Mouse (Mus musculus): ENCODE results near the gene Shroom4. TPM values are rescaled to one million over a fixed set of nuclear protein-coding genes. Genes with fewer than 3 reads are reported as not detected.
"Not testable (repeated sequence)": the region's sequence is repeated elsewhere in the genome, so short reads cannot be mapped to it uniquely, and the experiment has no call there.

Shroom4 gene
- polyA plus RNA-seq, 1 experiment from 2014 or later: 0.76 TPM

DNA sequence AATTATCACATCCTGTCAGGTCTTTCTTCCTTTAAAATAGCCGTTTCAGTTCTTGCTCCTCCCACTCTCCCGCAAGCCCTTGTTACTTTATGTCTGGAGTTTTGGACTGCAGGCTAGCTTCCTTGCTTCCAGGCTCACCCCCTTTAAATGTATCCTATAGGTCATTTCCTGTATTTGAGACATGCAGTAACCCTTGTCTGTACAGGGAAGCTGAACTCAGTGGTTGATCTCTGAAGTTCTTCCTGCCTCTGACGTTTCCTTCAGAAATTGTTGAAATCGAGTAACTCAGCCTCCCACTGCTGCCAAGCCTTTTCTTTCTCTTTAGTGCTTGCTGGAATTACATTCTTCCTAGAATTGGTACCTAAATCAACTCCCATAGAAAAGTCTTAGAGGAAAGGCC, 18.5 kb downstream of the Shroom4 start:
- H3K4me1 ChIP-seq (replicated peaks; ENCODE audit: control insufficient read depth, insufficient read depth): no peaks in the 10 kb centered on the region
- no peaks in the 10 kb centered on the region for H3K36me3 ChIP-seq (ENCODE audit: control insufficient read depth, insufficient read depth, low read length)
- H3K27me3 ChIP-seq (ENCODE audit: control insufficient read depth, insufficient read depth, low read length): no peaks in the 10 kb centered on the region
- ATAC-seq (ENCODE audit: low FRiP score, low TSS enrichment) (no peak), DNase-seq (ENCODE audit: low spot score) (no peak)
- 39% methylated on average over 4 of the region's 4 CpGs for WGBS
- no peak overlapping the region for H3K4me3 ChIP-seq (ENCODE audit: low read depth, low read length)
- no peak overlapping the region for H3K9ac ChIP-seq (ENCODE audit: low read length)
- no peak overlapping the region for H3K27ac ChIP-seq (replicated peaks)
- no peak overlapping the region for H3K4me2 ChIP-seq (replicated peaks; ENCODE audit: low read depth)
- TF ChIP-seq CTCF (IDR thresholded peaks at IDR 0.05; ENCODE audit: low read depth) (no peak), EP300 (optimal IDR thresholded peaks at IDR 0.05) (no peak)
- H3K9me3 ChIP-seq (ENCODE audit: control insufficient read depth, low read length): no peaks in the 10 kb centered on the region

DNA sequence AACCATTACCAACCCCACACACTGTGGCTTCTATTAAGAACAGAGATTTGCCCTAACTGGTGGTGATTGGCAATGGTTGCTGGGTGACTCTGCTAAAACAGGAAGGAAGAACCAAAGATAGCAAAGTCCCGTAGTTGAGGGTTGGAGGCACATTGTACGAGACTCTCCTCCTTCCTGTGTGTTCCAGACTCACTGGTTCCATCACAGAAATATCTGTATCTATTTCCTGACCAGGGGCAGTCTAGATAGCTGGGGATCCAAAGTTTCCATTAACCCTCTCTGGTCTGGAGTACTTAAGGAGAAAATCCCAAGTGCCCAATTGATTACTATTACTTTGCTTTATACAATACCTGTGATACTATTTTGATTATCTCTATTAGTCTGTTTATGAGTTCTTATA, 35.6 kb downstream of the Shroom4 start:
- no peak overlapping the region for H3K4me3 ChIP-seq (ENCODE audit: low read depth, low read length)
- H3K27me3 ChIP-seq (ENCODE audit: control insufficient read depth, insufficient read depth, low read length): no peaks in the 10 kb centered on the region
- H3K4me2 ChIP-seq (replicated peaks; ENCODE audit: low read depth): no peak overlapping the region
- H3K9me3 ChIP-seq (ENCODE audit: control insufficient read depth, low read length): no peaks in the 10 kb centered on the region
- TF ChIP-seq CTCF (IDR thresholded peaks at IDR 0.05; ENCODE audit: low read depth): no peak
- TF ChIP-seq EP300 (optimal IDR thresholded peaks at IDR 0.05): no peak
- WGBS: 73% methylated on average over 2 of the region's 2 CpGs
- H3K9ac ChIP-seq (ENCODE audit: low read length): no peak overlapping the region
- H3K4me1 ChIP-seq (replicated peaks; ENCODE audit: control insufficient read depth, insufficient read depth): no peaks in the 10 kb centered on the region
- H3K36me3 ChIP-seq (ENCODE audit: control insufficient read depth, insufficient read depth, low read length): no peaks in the 10 kb centered on the region
- ATAC-seq (ENCODE audit: low FRiP score, low TSS enrichment) (no peak), DNase-seq (ENCODE audit: low spot score) (no peak)
- no peak overlapping the region for H3K27ac ChIP-seq (replicated peaks)

DNA sequence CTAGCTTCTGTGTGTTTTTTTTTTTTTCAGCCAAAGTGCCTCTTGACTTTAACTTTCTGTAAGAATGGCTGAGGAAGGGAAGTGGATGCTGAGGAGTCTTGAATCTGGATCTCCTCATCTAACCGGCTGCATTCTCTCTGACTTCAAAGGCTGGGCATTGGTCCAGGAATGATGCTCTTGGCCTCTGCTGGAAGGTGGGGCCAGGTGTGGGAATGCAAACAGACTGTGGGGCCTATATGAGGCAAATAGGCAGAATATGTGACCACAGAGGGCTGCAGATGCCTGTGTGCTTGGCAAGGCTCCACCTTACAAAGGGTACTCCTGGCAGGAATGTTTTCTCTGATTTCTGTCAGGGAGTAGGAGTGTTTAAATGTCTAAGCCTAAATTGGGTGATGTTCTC, 46.8 kb downstream of the Shroom4 start:
- Histone ChIP-seq H3K9me3 (ENCODE audit: control insufficient read depth, low read length) (no peaks in the 10 kb centered on the region), H3K4me2 (replicated peaks; ENCODE audit: low read depth) (no peak overlapping the region), H3K4me3 (ENCODE audit: low read depth, low read length) (no peak overlapping the region), H3K9ac (ENCODE audit: low read length) (no peak overlapping the region), H3K27me3 (ENCODE audit: control insufficient read depth, insufficient read depth, low read length) (no peaks in the 10 kb centered on the region), H3K36me3 (ENCODE audit: control insufficient read depth, insufficient read depth, low read length) (no peaks in the 10 kb centered on the region), H3K4me1 (replicated peaks; ENCODE audit: control insufficient read depth, insufficient read depth) (no peaks in the 10 kb centered on the region), H3K27ac (replicated peaks) (no peak overlapping the region)
- DNase-seq (ENCODE audit: low spot score) (peak; percentile 19), ATAC-seq (ENCODE audit: low FRiP score, low TSS enrichment) (no peak)
- TF ChIP-seq CTCF (IDR thresholded peaks at IDR 0.05; ENCODE audit: low read depth): no peak
- no peak for TF ChIP-seq EP300 (optimal IDR thresholded peaks at IDR 0.05)
- 13% methylated on average over 1 of the region's 1 CpGs for WGBS

DNA sequence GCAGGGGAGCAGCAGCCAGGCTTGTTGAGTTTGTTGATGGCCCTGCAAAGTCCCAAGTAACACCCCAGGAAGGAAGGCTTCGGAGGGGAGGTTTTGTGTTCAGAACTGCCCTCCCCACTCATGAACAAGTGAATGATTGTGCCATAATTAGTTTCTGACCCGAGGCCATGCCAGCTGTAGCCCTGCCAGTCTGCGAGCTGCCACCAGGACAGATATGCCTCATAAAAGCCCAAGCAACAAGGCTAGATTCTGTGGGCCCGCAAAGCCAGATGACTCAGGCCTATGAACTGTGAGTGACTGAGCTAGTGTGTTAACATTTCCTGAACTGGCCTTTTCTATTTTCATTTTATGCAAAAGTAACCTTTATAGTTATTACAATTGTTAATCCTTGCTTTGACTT, 48.3 kb downstream of the Shroom4 start:
- H3K4me1 ChIP-seq (replicated peaks; ENCODE audit: control insufficient read depth, insufficient read depth): no peaks in the 10 kb centered on the region
- ATAC-seq (ENCODE audit: low FRiP score, low TSS enrichment) (no peak), DNase-seq (ENCODE audit: low spot score) (no peak)
- no peak overlapping the region for H3K4me3 ChIP-seq (ENCODE audit: low read depth, low read length)
- no peak for TF ChIP-seq EP300 (optimal IDR thresholded peaks at IDR 0.05)
- TF ChIP-seq CTCF (IDR thresholded peaks at IDR 0.05; ENCODE audit: low read depth): no peak
- no peaks in the 10 kb centered on the region for H3K9me3 ChIP-seq (ENCODE audit: control insufficient read depth, low read length)
- 63% methylated on average over 4 of the region's 4 CpGs for whole genome bisulfite sequencing
- H3K27ac ChIP-seq (replicated peaks): no peak overlapping the region
- H3K9ac ChIP-seq (ENCODE audit: low read length): no peak overlapping the region
- H3K36me3 ChIP-seq (ENCODE audit: control insufficient read depth, insufficient read depth, low read length): no peaks in the 10 kb centered on the region
- H3K27me3 ChIP-seq (ENCODE audit: control insufficient read depth, insufficient read depth, low read length): no peaks in the 10 kb centered on the region
- H3K4me2 ChIP-seq (replicated peaks; ENCODE audit: low read depth): no peak overlapping the region

DNA sequence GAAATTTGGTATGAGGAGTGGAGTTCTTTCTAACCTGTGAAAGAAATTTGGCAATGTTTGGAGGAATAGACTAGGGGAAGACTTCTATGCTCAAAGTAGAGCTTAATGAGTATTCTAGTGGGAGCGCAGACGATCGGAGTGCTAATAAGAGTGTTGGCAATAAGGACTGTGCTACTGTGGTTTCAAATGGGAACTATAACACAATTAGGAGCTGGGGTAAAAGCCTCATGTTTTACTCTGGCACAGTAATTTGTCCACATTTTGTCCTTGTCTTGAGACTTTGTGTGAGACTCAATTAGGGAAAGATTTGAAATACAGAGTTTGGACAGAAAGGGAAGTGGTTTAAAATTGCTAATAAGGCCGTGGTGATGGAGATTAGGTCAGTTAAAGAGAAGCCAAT, 53.6 kb downstream of the Shroom4 start:
- ATAC-seq (ENCODE audit: low FRiP score, low TSS enrichment): no peak
- H3K36me3 ChIP-seq (ENCODE audit: control insufficient read depth, insufficient read depth, low read length): no peaks in the 10 kb centered on the region
- 81% methylated on average over 4 of the region's 4 CpGs for WGBS

DNA sequence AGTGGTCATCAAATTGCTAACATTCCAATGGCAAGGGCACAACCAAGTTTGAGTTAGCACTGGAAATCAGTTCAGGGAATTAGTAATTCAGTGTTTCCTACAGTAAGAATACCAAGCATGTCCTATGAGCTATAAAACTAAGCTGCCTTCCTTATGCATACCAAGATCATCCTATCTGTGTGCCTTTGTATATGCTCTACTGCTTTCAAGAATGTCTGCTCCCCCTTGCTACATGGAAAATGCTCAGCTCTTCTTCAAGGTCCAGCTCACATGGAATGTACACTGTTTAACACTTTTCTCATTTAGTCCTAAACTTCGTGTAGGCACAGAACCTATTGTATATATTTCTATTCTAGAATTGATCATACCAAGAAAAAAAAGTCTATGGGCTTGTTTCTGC, 69.6 kb downstream of the Shroom4 start:
- not testable (repeated sequence) for H3K27me3 ChIP-seq (ENCODE audit: control insufficient read depth, insufficient read depth, low read length); H3K4me2 ChIP-seq (replicated peaks; ENCODE audit: low read depth); H3K36me3 ChIP-seq (ENCODE audit: control insufficient read depth, insufficient read depth, low read length); H3K27ac ChIP-seq (replicated peaks); H3K4me1 ChIP-seq (replicated peaks; ENCODE audit: control insufficient read depth, insufficient read depth); H3K9ac ChIP-seq (ENCODE audit: low read length); ATAC-seq (ENCODE audit: low FRiP score, low TSS enrichment); H3K4me3 ChIP-seq (ENCODE audit: low read depth, low read length); H3K9me3 ChIP-seq (ENCODE audit: control insufficient read depth, low read length); DNase-seq (ENCODE audit: low spot score)
- no CpG with 5 or more reads among the region's 1 CpGs for WGBS

More for the DNA sequence above, 53.6 kb downstream of the Shroom4 start:
- DNase-seq (ENCODE audit: low spot score): no peak
- no peaks in the 10 kb centered on the region for H3K4me1 ChIP-seq (replicated peaks; ENCODE audit: control insufficient read depth, insufficient read depth)
- no peak overlapping the region for H3K9ac ChIP-seq (ENCODE audit: low read length)
- TF ChIP-seq EP300 (optimal IDR thresholded peaks at IDR 0.05) (no peak), CTCF (IDR thresholded peaks at IDR 0.05; ENCODE audit: low read depth) (no peak)
- no peaks in the 10 kb centered on the region for H3K27me3 ChIP-seq (ENCODE audit: control insufficient read depth, insufficient read depth, low read length)
- no peaks in the 10 kb centered on the region for H3K9me3 ChIP-seq (ENCODE audit: control insufficient read depth, low read length)
- H3K4me3 ChIP-seq (ENCODE audit: low read depth, low read length): no peak overlapping the region
- H3K27ac ChIP-seq (replicated peaks): no peak overlapping the region
- no peak overlapping the region for H3K4me2 ChIP-seq (replicated peaks; ENCODE audit: low read depth)

DNA sequence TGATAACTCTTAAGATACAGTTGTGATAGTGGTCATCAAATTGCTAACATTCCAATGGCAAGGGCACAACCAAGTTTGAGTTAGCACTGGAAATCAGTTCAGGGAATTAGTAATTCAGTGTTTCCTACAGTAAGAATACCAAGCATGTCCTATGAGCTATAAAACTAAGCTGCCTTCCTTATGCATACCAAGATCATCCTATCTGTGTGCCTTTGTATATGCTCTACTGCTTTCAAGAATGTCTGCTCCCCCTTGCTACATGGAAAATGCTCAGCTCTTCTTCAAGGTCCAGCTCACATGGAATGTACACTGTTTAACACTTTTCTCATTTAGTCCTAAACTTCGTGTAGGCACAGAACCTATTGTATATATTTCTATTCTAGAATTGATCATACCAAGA, 72.9 kb downstream of the Shroom4 start:
- not testable (repeated sequence) for ATAC-seq (ENCODE audit: low FRiP score, low TSS enrichment); H3K4me2 ChIP-seq (replicated peaks; ENCODE audit: low read depth); DNase-seq (ENCODE audit: low spot score); H3K9ac ChIP-seq (ENCODE audit: low read length); H3K4me3 ChIP-seq (ENCODE audit: low read depth, low read length); H3K27ac ChIP-seq (replicated peaks); H3K27me3 ChIP-seq (ENCODE audit: control insufficient read depth, insufficient read depth, low read length); H3K36me3 ChIP-seq (ENCODE audit: control insufficient read depth, insufficient read depth, low read length); H3K9me3 ChIP-seq (ENCODE audit: control insufficient read depth, low read length); H3K4me1 ChIP-seq (replicated peaks; ENCODE audit: control insufficient read depth, insufficient read depth)
- no CpG with 5 or more reads among the region's 1 CpGs for WGBS
